Mouse (Mus musculus): ENCODE measurements at regions not wholly inside any gene's neighbourhood (a gene's known extent, or its start where the extent isn't known, plus 50 kb on each side); places are given as distances from the start of the nearest gene placed in this dataset.

DNA sequence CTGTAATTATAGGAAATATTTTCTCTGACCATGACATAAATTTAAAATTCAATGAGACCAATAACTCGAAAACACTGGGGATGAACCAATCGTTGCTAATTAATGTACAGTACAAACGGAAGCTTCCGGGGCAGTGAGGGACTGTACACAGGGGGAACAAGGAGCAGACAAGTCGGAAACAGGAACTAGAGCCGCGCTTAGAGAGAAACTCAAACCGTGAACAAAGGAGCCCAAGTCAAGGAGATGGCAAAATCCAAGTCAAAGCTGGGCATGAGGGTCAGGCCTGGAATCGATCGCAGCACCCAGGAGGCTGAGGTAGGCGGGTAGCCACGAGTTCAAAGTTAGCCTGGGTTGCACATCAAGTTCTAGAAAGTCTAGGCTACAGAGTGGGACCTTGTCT, 70.2 kb upstream of the Prok2 start:
- ATAC-seq: no peak
- Histone ChIP-seq H3K4me2 (ENCODE audit: low read length) (no peak overlapping the region), H3K27me3 (replicated peaks; ENCODE audit: control insufficient read depth, insufficient read depth, low read length) (no peaks in the 10 kb centered on the region), H3K27ac (ENCODE audit: low read length) (no peak overlapping the region), H3K9ac (replicated peaks; ENCODE audit: low read depth, low read length) (no peak overlapping the region), H3K9me3 (ENCODE audit: control insufficient read depth, low read length) (no peaks in the 10 kb centered on the region), H3K4me1 (replicated peaks; ENCODE audit: control insufficient read depth, insufficient read depth, low read length) (no peaks in the 10 kb centered on the region), H3K4me3 (replicated peaks; ENCODE audit: low read length) (no peak overlapping the region), H3K36me3 (ENCODE audit: control insufficient read depth, insufficient read depth) (no peaks in the 10 kb centered on the region)
- 90% methylated on average over 12 of the region's 12 CpGs for WGBS

DNA sequence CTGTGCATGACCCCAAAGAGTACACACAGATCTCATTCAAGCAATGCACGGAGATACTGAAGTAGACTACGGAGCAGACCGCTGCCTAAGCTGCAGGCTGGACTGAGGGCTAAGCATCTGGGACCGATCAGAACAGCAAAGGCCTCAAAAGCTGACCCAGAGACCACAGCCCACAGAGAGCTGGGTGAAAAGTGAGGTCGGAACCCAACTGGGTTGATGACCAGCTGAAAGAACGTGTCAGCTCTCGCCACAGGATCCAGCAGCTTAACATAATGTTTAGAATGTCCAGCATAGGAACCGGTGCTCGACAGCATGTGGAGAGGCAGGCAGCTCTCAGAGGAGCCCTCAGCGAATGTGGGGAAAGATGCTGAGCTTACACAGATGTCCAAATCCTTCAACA, 67.4 kb upstream of the Prok2 start:
- Histone ChIP-seq H3K27ac (ENCODE audit: low read length) (no peak overlapping the region), H3K9me3 (ENCODE audit: control insufficient read depth, low read length) (no peaks in the 10 kb centered on the region), H3K27me3 (replicated peaks; ENCODE audit: control insufficient read depth, insufficient read depth, low read length) (no peaks in the 10 kb centered on the region), H3K4me3 (replicated peaks; ENCODE audit: low read length) (no peak overlapping the region), H3K36me3 (ENCODE audit: control insufficient read depth, insufficient read depth) (no peaks in the 10 kb centered on the region), H3K4me1 (replicated peaks; ENCODE audit: control insufficient read depth, insufficient read depth, low read length) (no peaks in the 10 kb centered on the region), H3K4me2 (ENCODE audit: low read length) (no peak overlapping the region), H3K9ac (replicated peaks; ENCODE audit: low read depth, low read length) (no peak overlapping the region)
- WGBS: 65% methylated on average over 10 of the region's 10 CpGs
- no peak for ATAC-seq

DNA sequence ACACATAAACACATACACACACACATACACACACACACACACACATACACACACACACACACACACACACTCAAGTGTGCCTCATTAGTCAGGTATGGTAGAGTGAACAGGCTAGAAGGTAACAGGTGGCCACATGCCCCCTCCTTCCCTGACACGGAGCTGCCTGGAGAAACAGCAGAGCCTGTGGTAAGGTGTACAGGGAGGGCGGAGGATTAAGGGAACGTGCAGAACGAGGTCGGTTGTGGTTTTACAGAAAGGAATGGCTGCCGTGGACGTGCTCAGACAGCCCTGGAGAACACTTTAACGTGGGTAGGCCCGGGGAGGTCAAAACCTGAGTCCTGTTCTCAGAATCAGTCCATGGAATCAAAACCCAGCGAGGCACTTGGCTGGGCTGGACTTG, 66.2 kb upstream of the Prok2 start:
- no peaks in the 10 kb centered on the region for H3K9me3 ChIP-seq (ENCODE audit: control insufficient read depth, low read length)
- ATAC-seq: no peak
- H3K9ac ChIP-seq (replicated peaks; ENCODE audit: low read depth, low read length): no peak overlapping the region
- WGBS: 69% methylated on average over 10 of the region's 10 CpGs
- no peak overlapping the region for H3K4me3 ChIP-seq (replicated peaks; ENCODE audit: low read length)
- H3K4me1 ChIP-seq (replicated peaks; ENCODE audit: control insufficient read depth, insufficient read depth, low read length): no peaks in the 10 kb centered on the region
- H3K36me3 ChIP-seq (ENCODE audit: control insufficient read depth, insufficient read depth): no peaks in the 10 kb centered on the region
- no peaks in the 10 kb centered on the region for H3K27me3 ChIP-seq (replicated peaks; ENCODE audit: control insufficient read depth, insufficient read depth, low read length)
- no peak overlapping the region for H3K4me2 ChIP-seq (ENCODE audit: low read length)
- H3K27ac ChIP-seq (ENCODE audit: low read length): no peak overlapping the region

DNA sequence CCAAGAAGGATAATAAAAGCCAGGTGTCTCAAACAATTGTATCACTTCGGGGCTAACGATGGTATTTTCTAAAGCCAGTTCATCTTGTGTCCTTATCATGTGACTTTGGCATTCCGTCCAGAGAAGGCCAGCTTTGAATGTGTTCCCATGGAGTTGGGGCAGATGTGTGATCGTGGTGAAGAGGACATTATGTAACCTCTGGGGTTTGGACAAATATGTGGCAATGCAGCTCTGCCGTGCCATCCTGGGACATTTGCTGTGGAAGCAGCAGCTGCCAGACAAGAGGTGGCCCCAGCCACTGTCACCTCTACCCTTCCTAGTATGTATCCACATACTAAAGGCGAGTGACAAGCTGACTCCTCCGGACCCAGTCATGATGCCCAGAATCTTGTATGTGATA, 60.8 kb upstream of the Prok2 start:
- Histone ChIP-seq H3K4me3 (replicated peaks; ENCODE audit: low read length) (no peak overlapping the region), H3K4me1 (replicated peaks; ENCODE audit: control insufficient read depth, insufficient read depth, low read length) (peaks cover 15% of the 10 kb centered on the region), H3K9ac (replicated peaks; ENCODE audit: low read depth, low read length) (no peak overlapping the region), H3K9me3 (ENCODE audit: control insufficient read depth, low read length) (no peaks in the 10 kb centered on the region), H3K27ac (ENCODE audit: low read length) (no peak overlapping the region), H3K4me2 (ENCODE audit: low read length) (no peak overlapping the region), H3K27me3 (replicated peaks; ENCODE audit: control insufficient read depth, insufficient read depth, low read length) (no peaks in the 10 kb centered on the region), H3K36me3 (ENCODE audit: control insufficient read depth, insufficient read depth) (no peaks in the 10 kb centered on the region)
- ATAC-seq: no peak
- 85% methylated on average over 7 of the region's 7 CpGs for WGBS

DNA sequence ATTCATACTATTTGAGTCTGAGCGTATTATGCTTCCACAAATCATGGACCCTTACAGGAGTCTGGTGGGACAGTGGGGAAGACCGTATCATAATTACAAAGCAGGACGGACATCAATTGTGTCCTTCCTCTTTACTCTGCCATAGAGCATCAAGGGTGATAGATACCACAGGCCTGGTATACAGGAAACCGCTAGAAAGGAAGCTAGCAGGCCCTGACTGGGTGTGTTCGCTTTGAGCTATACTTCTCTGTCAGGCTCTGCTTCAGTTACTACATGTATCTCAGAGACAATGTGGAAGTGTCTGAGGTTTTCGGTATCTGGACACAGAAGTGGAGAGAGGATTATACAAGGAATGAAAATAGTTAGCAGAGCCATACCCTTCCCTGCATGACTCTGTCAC, 59.0 kb upstream of the Prok2 start:
- Histone ChIP-seq H3K27ac (ENCODE audit: low read length) (peak overlapping the region; percentile 68), H3K4me3 (replicated peaks; ENCODE audit: low read length) (no peak overlapping the region), H3K36me3 (ENCODE audit: control insufficient read depth, insufficient read depth) (no peaks in the 10 kb centered on the region), H3K27me3 (replicated peaks; ENCODE audit: control insufficient read depth, insufficient read depth, low read length) (no peaks in the 10 kb centered on the region), H3K4me1 (replicated peaks; ENCODE audit: control insufficient read depth, insufficient read depth, low read length) (peaks cover 15% of the 10 kb centered on the region), H3K9ac (replicated peaks; ENCODE audit: low read depth, low read length) (no peak overlapping the region), H3K4me2 (ENCODE audit: low read length) (no peak overlapping the region), H3K9me3 (ENCODE audit: control insufficient read depth, low read length) (no peaks in the 10 kb centered on the region)
- no peak for ATAC-seq
- 91% methylated on average over 6 of the region's 6 CpGs for whole genome bisulfite sequencing

DNA sequence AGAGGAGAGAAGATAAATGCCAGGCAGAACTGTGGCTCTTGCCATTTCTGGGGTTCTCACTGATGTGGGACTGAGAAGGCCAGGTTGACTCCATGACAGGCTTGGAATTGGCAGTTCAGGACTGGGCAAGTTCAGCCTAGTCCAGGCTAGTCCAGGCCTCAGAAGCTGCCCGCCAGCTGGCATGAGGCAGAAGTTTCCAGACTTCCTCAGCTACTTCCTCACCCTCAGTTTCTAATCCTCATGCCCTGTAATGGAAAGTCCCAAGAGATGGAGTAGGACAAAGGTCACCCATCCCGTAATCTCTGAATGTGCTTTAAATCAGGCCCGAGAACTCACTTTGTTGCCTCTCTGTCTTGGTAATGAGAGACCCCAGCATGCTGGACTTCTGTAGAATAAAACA, 58.6 kb upstream of the Prok2 start:
- peaks cover 15% of the 10 kb centered on the region for H3K4me1 ChIP-seq (replicated peaks; ENCODE audit: control insufficient read depth, insufficient read depth, low read length)
- no peaks in the 10 kb centered on the region for H3K27me3 ChIP-seq (replicated peaks; ENCODE audit: control insufficient read depth, insufficient read depth, low read length)
- peak; percentile 32; the same call in 1 of the 2 replicates for ATAC-seq
- H3K4me2 ChIP-seq (ENCODE audit: low read length): no peak overlapping the region
- no peaks in the 10 kb centered on the region for H3K9me3 ChIP-seq (ENCODE audit: control insufficient read depth, low read length)
- H3K9ac ChIP-seq (replicated peaks; ENCODE audit: low read depth, low read length): no peak overlapping the region
- peak overlapping the region; percentile 68 for H3K27ac ChIP-seq (ENCODE audit: low read length)
- 79% methylated on average over 3 of the region's 3 CpGs for WGBS
- H3K4me3 ChIP-seq (replicated peaks; ENCODE audit: low read length): no peak overlapping the region
- no peaks in the 10 kb centered on the region for H3K36me3 ChIP-seq (ENCODE audit: control insufficient read depth, insufficient read depth)

DNA sequence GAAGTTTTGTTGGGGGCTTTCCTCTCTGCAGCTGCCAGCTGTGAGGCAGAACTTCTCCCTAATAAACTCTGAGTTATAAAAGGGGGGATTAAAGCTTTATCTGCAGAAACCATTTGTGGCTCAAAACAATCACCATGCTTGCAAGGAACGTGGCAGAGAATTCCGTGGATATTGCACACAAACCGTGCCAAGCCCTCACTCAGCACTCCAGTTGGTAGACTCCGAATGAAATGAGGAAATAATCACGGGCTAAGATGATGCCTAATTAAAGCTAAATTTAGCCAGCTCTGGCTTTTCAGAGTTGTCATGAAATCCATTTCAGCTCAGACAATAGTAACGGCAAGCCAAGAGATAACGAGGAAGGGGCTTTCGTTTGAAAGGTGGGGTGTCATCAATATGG, 58.1 kb upstream of the Prok2 start:
- Histone ChIP-seq H3K4me1 (replicated peaks; ENCODE audit: control insufficient read depth, insufficient read depth, low read length) (peaks cover 15% of the 10 kb centered on the region), H3K36me3 (ENCODE audit: control insufficient read depth, insufficient read depth) (no peaks in the 10 kb centered on the region), H3K27me3 (replicated peaks; ENCODE audit: control insufficient read depth, insufficient read depth, low read length) (no peaks in the 10 kb centered on the region), H3K27ac (ENCODE audit: low read length) (peak overlapping the region; percentile 68), H3K4me3 (replicated peaks; ENCODE audit: low read length) (no peak overlapping the region), H3K4me2 (ENCODE audit: low read length) (no peak overlapping the region), H3K9me3 (ENCODE audit: control insufficient read depth, low read length) (no peaks in the 10 kb centered on the region), H3K9ac (replicated peaks; ENCODE audit: low read depth, low read length) (no peak overlapping the region)
- ATAC-seq: peak; percentile 83
- 6% methylated on average over 8 of the region's 8 CpGs for WGBS

DNA sequence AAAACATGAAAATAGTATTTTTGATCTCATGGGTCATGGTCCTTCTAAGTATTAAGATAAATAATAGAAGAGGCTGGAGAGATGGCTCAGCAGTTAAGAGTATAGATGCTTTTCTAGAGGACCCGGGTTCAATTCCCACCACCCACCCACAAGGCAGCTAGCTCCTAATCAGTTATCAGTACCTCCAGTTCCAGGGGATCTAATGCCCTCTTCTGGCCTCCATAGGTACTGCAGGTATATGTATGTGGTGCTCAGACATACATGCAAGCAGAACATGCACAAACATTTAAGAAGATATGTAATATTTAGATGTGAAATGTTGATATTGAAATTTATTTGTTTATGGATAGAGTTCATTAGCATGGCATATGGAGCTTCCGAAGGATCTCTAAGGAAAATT, 56.8 kb upstream of the Prok2 start:
- no peak overlapping the region for H3K4me3 ChIP-seq (replicated peaks; ENCODE audit: low read length)
- no peak overlapping the region for H3K27ac ChIP-seq (ENCODE audit: low read length)
- 87% methylated on average over 2 of the region's 2 CpGs for WGBS
- H3K9me3 ChIP-seq (ENCODE audit: control insufficient read depth, low read length): no peaks in the 10 kb centered on the region
- no peak overlapping the region for H3K9ac ChIP-seq (replicated peaks; ENCODE audit: low read depth, low read length)
- H3K4me2 ChIP-seq (ENCODE audit: low read length): no peak overlapping the region
- peaks cover 15% of the 10 kb centered on the region for H3K4me1 ChIP-seq (replicated peaks; ENCODE audit: control insufficient read depth, insufficient read depth, low read length)
- no peaks in the 10 kb centered on the region for H3K36me3 ChIP-seq (ENCODE audit: control insufficient read depth, insufficient read depth)
- no peaks in the 10 kb centered on the region for H3K27me3 ChIP-seq (replicated peaks; ENCODE audit: control insufficient read depth, insufficient read depth, low read length)
- no peak for ATAC-seq
